Mouse (Mus musculus) brain, embryonic 14.5 days (tissue): ENCODE data around the gene Nit2.
"Not testable (repeated sequence)": the region's sequence is repeated elsewhere in the genome, so short reads cannot be mapped to it uniquely, and the experiment has no call there.

Source experiments
- CTCF ChIP-seq: fragments of 200-500 bp; IDR thresholded peaks from 2 replicates; pipeline ENCODE4 v1.5.1; 2012; ENCODE audit warnings: inconsistent platforms, mild to moderate bottlenecking, moderate library complexity, borderline replicate concordance; ENCODE audit not compliant: insufficient read depth, insufficient read length; ENCODE audit errors: extremely low read depth
- POLR2A ChIP-seq: fragments of 200-500 bp; IDR thresholded peaks from 2 replicates; pipeline ENCODE4 v1.6.1; 2012; ENCODE audit warnings: mild to moderate bottlenecking, inconsistent platforms, borderline replicate concordance; ENCODE audit not compliant: poor library complexity, insufficient read depth, insufficient read length, severe bottlenecking; ENCODE audit errors: extremely low read depth

DNA sequence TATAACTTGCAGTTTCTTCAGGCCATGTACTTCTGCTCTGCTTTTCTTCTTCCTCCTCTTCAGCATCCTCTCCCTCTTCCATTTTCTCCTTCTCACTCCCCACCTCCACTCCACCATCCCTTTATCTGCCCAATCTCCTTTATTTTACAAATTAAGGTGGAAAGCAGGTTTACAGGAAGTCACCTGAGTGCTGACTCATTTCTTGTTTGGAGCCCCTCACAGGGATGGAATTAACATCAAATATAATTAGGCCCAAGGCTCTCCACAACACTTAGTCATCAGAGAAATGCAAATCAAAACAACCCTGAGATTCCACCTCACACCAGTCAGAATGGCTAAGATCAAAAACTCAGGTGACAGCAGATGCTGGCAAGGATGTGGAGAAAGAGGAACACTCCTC is 7.3 kb upstream of the Nit2 start:
- not testable (repeated sequence) for TF ChIP-seq CTCF, POLR2A
